Comparison of ENCODE assay signal across 10 mouse cellular contexts in the genomic region with DNA sequence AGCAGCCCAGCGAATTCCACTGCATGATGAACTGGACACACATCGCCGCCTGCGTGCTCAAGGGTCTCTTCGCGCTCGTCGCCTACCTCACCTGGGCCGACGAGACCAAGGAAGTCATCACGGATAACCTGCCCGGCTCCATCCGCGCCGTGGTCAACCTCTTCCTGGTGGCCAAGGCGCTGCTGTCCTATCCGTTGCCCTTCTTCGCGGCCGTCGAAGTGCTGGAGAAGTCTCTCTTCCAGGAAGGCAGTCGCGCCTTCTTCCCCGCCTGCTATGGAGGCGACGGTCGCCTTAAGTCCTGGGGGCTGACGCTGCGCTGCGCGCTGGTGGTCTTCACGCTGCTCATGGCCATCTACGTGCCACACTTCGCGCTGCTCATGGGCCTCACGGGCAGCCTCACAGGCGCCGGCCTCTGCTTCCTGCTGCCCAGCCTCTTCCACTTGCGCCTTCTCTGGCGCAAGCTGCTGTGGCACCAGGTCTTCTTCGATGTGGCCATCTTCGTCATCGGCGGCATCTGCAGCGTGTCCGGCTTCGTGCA. TPM values are rescaled to one million over a fixed set of nuclear protein-coding genes. Genes with fewer than 3 reads are reported as not detected.
DNase-seq lines count a peak whose midpoint lies in the region; ATAC-seq lines count a peak whose summit lies in the region.
"Had no signal": no experiment of that assay in that cellular context is flagged by ENCODE, and none has a peak within 500 bp of the region (broad histone marks: within the 10 kb centered on the region; RNA-seq: fewer than 3 reads in every experiment).

No protein-coding gene starts in this region.

- H3K36me3 ChIP-seq in heart, embryonic 15.5 days: no peaks in the 10 kb centered on the region
- H3K36me3 ChIP-seq in hindbrain, embryonic 14.5 days (replicated peaks; ENCODE audit: control insufficient read depth, insufficient read depth): 0 out of 2 replicates have a peak, but pooled peaks cover 7% of the 10 kb centered on the region
- H3K36me3 ChIP-seq in midbrain, embryonic 13.5 days: no peaks in the 10 kb centered on the region

- DNase-seq in heart, postnatal 36 days: no peak
- peak; percentile 42 for DNase-seq in ZHBTc4 (ENCODE audit: low read depth, low spot score)
- DNase-seq in hindbrain, embryonic 14.5 days (ENCODE audit: low spot score): no peak
- no peak for DNase-seq in left cerebral cortex, adult 11 months (ENCODE audit: low spot score)
- DNase-seq in adrenal gland, adult 2 months: no peak
- DNase-seq in cerebellum, adult 18-20 months: no peak
- DNase-seq: kidney, postnatal 10 days had no signal

- WGBS in heart, embryonic 15.5 days: 2% methylated on average over 47 of the region's 47 CpGs
- WGBS in hindbrain, embryonic 14.5 days: 3% methylated on average over 47 of the region's 47 CpGs
- WGBS in midbrain, embryonic 13.5 days: 2% methylated on average over 47 of the region's 47 CpGs

- no peaks in the 10 kb centered on the region for H3K9me3 ChIP-seq in heart, embryonic 15.5 days (replicated peaks)
- no peaks in the 10 kb centered on the region for H3K9me3 ChIP-seq in hindbrain, embryonic 14.5 days (ENCODE audit: control insufficient read depth, low read length)
- no peaks in the 10 kb centered on the region for H3K9me3 ChIP-seq in midbrain, embryonic 13.5 days

- no peak overlapping the region for H3K9ac ChIP-seq in heart, embryonic 15.5 days
- peak overlapping the region; percentile 89 for H3K9ac ChIP-seq in hindbrain, embryonic 14.5 days
- H3K9ac ChIP-seq in midbrain, embryonic 13.5 days (replicated peaks): peak overlapping the region; percentile 64

- intact Hi-C loops in heart, postnatal 36 days (cut with DNase I): no loop called here

- peak overlapping the region; percentile 17; the same call in 1 of the 2 replicates for H3K4me3 ChIP-seq in heart, embryonic 15.5 days
- H3K4me3 ChIP-seq in hindbrain, embryonic 14.5 days (replicated peaks; ENCODE audit: low read length): peak overlapping the region; percentile 54
- peak overlapping the region; percentile 52 for H3K4me3 ChIP-seq in midbrain, embryonic 13.5 days (replicated peaks)

- no peak overlapping the region for H3K27ac ChIP-seq in heart, embryonic 15.5 days
- H3K27ac ChIP-seq in hindbrain, embryonic 14.5 days: peak overlapping the region; percentile 97
- peak overlapping the region; percentile 86 for H3K27ac ChIP-seq in midbrain, embryonic 13.5 days

- peaks cover 26% of the 10 kb centered on the region for H3K4me1 ChIP-seq in heart, embryonic 15.5 days (replicated peaks)
- H3K4me1 ChIP-seq in hindbrain, embryonic 14.5 days (replicated peaks; ENCODE audit: control insufficient read depth, insufficient read depth, low read length): peaks cover 11% of the 10 kb centered on the region; the same call in 1 of the 2 replicates
- H3K4me1 ChIP-seq in midbrain, embryonic 13.5 days (replicated peaks): peaks cover 44% of the 10 kb centered on the region

- H3K4me2 ChIP-seq in heart, embryonic 15.5 days: peak overlapping the region; percentile 36
- H3K4me2 ChIP-seq in hindbrain, embryonic 14.5 days (replicated peaks): peak overlapping the region; percentile 66
- H3K4me2 ChIP-seq in midbrain, embryonic 13.5 days (replicated peaks): peak overlapping the region; percentile 58

- peaks cover 98% of the 10 kb centered on the region for H3K27me3 ChIP-seq in heart, embryonic 15.5 days
- H3K27me3 ChIP-seq in hindbrain, embryonic 14.5 days (ENCODE audit: control insufficient read depth, insufficient read depth, low read length): peaks cover 92% of the 10 kb centered on the region
- H3K27me3 ChIP-seq in midbrain, embryonic 13.5 days: peaks cover 100% of the 10 kb centered on the region

- ATAC-seq in heart, embryonic 15.5 days (replicated peaks; ENCODE audit: insufficient number of reproducible peaks, insufficient read depth, low FRiP score, low read depth): no peak
- ATAC-seq in hindbrain, embryonic 14.5 days (ENCODE audit: low FRiP score): no peak
- ATAC-seq in midbrain, embryonic 13.5 days: no peak

RNA-seq across cellular contexts. Expression of gene Slc32a1, which starts 3.9 kb away (rescaled TPM):
- polyA plus RNA-seq in heart, embryonic 15.5 days (2015; fragmentation: Nextera tagmentation; extraction: Ambion mirVana): not detected in 2 replicates
- not detected for total RNA-seq in heart, postnatal 36 days (2021)
- 8.7 and 11.5 TPM in 2 replicates for polyA plus RNA-seq in hindbrain, embryonic 14.5 days (2014; fragmentation: Nextera tagmentation; extraction: Ambion mirVana)
- polyA plus RNA-seq in midbrain, embryonic 13.5 days (2015; fragmentation: Nextera tagmentation; extraction: Ambion mirVana): 6.5 and 8.3 TPM in 2 replicates
- not detected for total RNA-seq in adrenal gland, adult 2 months (2021)
- not detected in 2 replicates for polyA plus RNA-seq in adrenal gland, adult 2 months (2012; rRNA removed)
- polyA plus RNA-seq: thymus, postnatal 0 days had no signal

RNA-seq across cellular contexts. Expression of gene Actr5, which starts 10.2 kb away (rescaled TPM):
- 5.6 and 7.4 TPM in 2 replicates for polyA plus RNA-seq in heart, embryonic 15.5 days (2015; fragmentation: Nextera tagmentation; extraction: Ambion mirVana)
- total RNA-seq in heart, postnatal 36 days (2021): 1 to 10 TPM; 6.1 to 7.3 TPM
- 14.6 TPM in 2 replicates for polyA plus RNA-seq in hindbrain, embryonic 14.5 days (2014; fragmentation: Nextera tagmentation; extraction: Ambion mirVana)
- 10.9 and 14.6 TPM in 2 replicates for polyA plus RNA-seq in midbrain, embryonic 13.5 days (2015; fragmentation: Nextera tagmentation; extraction: Ambion mirVana)
- 10 to 100 TPM in 1 of 2 experiments, 1 to 10 TPM in 1; 9.1 to 10.1 TPM for total RNA-seq in adrenal gland, adult 2 months (2021)
- polyA plus RNA-seq in adrenal gland, adult 2 months (2012; rRNA removed): 7.1 and 9.0 TPM in 2 replicates

RNA-seq across cellular contexts. Expression of gene Ppp1r16b, which starts 50.7 kb away (rescaled TPM):
- 5.2 and 6.8 TPM in 2 replicates for polyA plus RNA-seq in heart, embryonic 15.5 days (2015; fragmentation: Nextera tagmentation; extraction: Ambion mirVana)
- total RNA-seq in heart, postnatal 36 days (2021): 10 to 100 TPM; 11.3 to 13.4 TPM
- polyA plus RNA-seq in hindbrain, embryonic 14.5 days (2014; fragmentation: Nextera tagmentation; extraction: Ambion mirVana): 20.0 and 20.8 TPM in 2 replicates
- polyA plus RNA-seq in midbrain, embryonic 13.5 days (2015; fragmentation: Nextera tagmentation; extraction: Ambion mirVana): 8.4 and 8.7 TPM in 2 replicates
- 10 to 100 TPM in 1 of 2 experiments, 1 to 10 TPM in 1; 9.3 to 13.3 TPM for total RNA-seq in adrenal gland, adult 2 months (2021)
- 3.3 and 4.1 TPM in 2 replicates for polyA plus RNA-seq in adrenal gland, adult 2 months (2012; rRNA removed)
